Mouse (Mus musculus) hindbrain, postnatal 0 days (tissue): ENCODE measurements around the gene Lrmda. TPM values are rescaled to one million over a fixed set of nuclear protein-coding genes. Genes with fewer than 3 reads are reported as not detected.
A peak's percentile ranks its signal among the peaks of the same experiment; 100 is the strongest.
"Not testable (repeated sequence)": the region's sequence is repeated elsewhere in the genome, so short reads cannot be mapped to it uniquely, and the experiment has no call there.

Source experiments
- ATAC-seq: fragments of 200-750 bp; cut with Nextera tagmentation; 2 replicates; pipeline ENCODE4 v1.8.0; 2017; ENCODE audit warnings: mild to moderate bottlenecking, moderate TSS enrichment, moderate library complexity
- DNase-seq: peaks from one replicate; pipeline ENCODE4 v3.0.0-alpha.2; 2015; ENCODE audit warnings: low spot score
- H3K27ac ChIP-seq: fragments of 300-500 bp; sonication (generic); 2 replicates; pipeline ENCODE4 v1.5.1; 2014; ENCODE audit warnings: mild to moderate bottlenecking
- H3K27me3 ChIP-seq: fragments of 300-500 bp; sonication (generic); 2 replicates; pipeline ENCODE4 v1.6.1; 2014; ENCODE audit warnings: low read length, mixed read lengths; ENCODE audit not compliant: insufficient read depth
- H3K36me3 ChIP-seq: fragments of 300-500 bp; sonication (generic); 2 replicates; pipeline ENCODE4 v1.6.1; 2014; ENCODE audit warnings: low read length, mixed read lengths; ENCODE audit not compliant: insufficient read depth
- H3K4me1 ChIP-seq: fragments of 300-500 bp; sonication (generic); 2 replicates; pipeline ENCODE4 v1.6.1; 2014; ENCODE audit warnings: antibody characterized with exemption, low read length, mixed read lengths; ENCODE audit not compliant: insufficient read depth
- H3K4me2 ChIP-seq: fragments of 300-500 bp; sonication (generic); 2 replicates; pipeline ENCODE4 v1.6.1; 2014; ENCODE audit warnings: low read depth, mild to moderate bottlenecking, low read length, moderate library complexity, mixed read lengths
- H3K4me3 ChIP-seq: fragments of 300-500 bp; sonication (generic); 2 replicates; pipeline ENCODE4 v1.5.1; 2014; ENCODE audit warnings: low read length
- H3K9ac ChIP-seq: fragments of 300-500 bp; sonication (generic); replicated peaks from 2 replicates; pipeline ENCODE4 v1.6.1; 2014; ENCODE audit warnings: mild to moderate bottlenecking, low read length, moderate library complexity, mixed read lengths
- H3K9me3 ChIP-seq: fragments of 300-500 bp; sonication (generic); 2 replicates; pipeline ENCODE4 v1.6.1; 2016; ENCODE audit warnings: low read length, mixed read lengths
- CTCF ChIP-seq: IDR thresholded peaks from 2 replicates; pipeline ENCODE4 v1.5.1; 2016; ENCODE audit warnings: antibody characterized with exemption, control low read depth, low read depth
- WGBS: fragments of 180-500 bp; shearing (Covaris S2); extraction: QIAGEN DNeasy Blood & Tissue Kit; methylation state at CpG from one replicate; pipeline ENCODE4 v1.1.7; 2014; 5-methylcytosine and 5-hydroxymethylcytosine counted together
- polyA plus RNA-seq: library from polyadenylated mRNA; unstranded; fragments of >200 nt; fragmentation: Nextera tagmentation; extraction: Ambion mirVana; gene quantifications from 2 replicates; pipeline ENCODE4 v1.2.1, GENCODE M21; 2015
- total RNA-seq: library from RNA; depleted of rRNA; stranded (reverse); fragments of >200 nt; gene quantifications from 2 replicates; pipeline ENCODE4 v1.2.3, GENCODE M21; 2014

The Lrmda gene
- total and polyA plus RNA-seq, 2 experiments from 2014 or later = 0.21 to 0.53 TPM

DNA sequence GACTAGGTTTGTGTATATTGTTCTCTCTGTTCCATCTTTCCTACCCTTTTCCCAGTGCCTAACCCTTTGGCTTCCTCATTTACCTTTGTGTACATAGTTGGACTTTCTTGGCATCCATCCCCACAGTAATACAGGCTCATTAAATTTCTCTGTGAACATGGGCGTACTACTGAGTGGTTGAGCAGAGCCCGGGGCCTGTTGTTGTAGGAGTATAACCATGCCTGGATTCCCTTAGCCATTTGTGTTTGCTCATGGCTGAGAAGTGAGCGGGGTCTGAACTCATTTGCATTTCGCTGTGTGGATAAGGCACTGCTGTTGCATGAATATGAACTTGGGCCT lies 568.4 kb downstream of the Lrmda start:
- H3K9ac ChIP-seq = no peak overlapping the region
- 86% methylated on average over 4 of the region's 4 CpGs for WGBS
- no peak overlapping the region for H3K4me2 ChIP-seq
- no peaks in the 10 kb centered on the region for H3K27me3 ChIP-seq
- H3K9me3 ChIP-seq = no peaks in the 10 kb centered on the region
- H3K4me1 ChIP-seq = no peaks in the 10 kb centered on the region
- ATAC-seq (no peak), DNase-seq (no peak)
- no peak for TF ChIP-seq CTCF
- H3K4me3 ChIP-seq = no peak overlapping the region
- H3K36me3 ChIP-seq = no peaks in the 10 kb centered on the region
- H3K27ac ChIP-seq = no peak overlapping the region

DNA sequence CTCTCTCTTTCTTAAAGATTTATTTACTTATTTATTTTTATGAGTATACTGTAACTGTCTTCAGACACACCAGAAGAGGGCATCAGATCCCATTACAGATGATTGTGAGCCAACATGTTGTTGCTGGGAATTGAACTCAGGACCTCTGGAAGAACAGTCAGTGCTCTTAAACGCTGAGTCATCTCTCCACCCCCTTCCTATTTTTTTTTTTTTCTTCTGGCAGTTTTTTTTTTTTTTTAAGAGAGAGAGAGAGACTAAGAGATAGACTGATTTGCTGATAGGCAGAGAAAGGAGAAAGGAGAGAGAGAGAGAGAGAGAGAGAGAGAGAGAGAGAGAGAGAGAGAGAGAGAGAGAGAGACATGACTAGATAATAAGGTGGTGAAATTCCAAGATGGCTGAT lies 568.9 kb downstream of the Lrmda start:
- not testable (repeated sequence) for H3K36me3 ChIP-seq, H3K27me3 ChIP-seq, H3K27ac ChIP-seq, H3K4me2 ChIP-seq, H3K9me3 ChIP-seq, H3K4me1 ChIP-seq, H3K4me3 ChIP-seq, ATAC-seq, H3K9ac ChIP-seq, DNase-seq
- WGBS = 86% methylated on average over 1 of the region's 1 CpGs

DNA sequence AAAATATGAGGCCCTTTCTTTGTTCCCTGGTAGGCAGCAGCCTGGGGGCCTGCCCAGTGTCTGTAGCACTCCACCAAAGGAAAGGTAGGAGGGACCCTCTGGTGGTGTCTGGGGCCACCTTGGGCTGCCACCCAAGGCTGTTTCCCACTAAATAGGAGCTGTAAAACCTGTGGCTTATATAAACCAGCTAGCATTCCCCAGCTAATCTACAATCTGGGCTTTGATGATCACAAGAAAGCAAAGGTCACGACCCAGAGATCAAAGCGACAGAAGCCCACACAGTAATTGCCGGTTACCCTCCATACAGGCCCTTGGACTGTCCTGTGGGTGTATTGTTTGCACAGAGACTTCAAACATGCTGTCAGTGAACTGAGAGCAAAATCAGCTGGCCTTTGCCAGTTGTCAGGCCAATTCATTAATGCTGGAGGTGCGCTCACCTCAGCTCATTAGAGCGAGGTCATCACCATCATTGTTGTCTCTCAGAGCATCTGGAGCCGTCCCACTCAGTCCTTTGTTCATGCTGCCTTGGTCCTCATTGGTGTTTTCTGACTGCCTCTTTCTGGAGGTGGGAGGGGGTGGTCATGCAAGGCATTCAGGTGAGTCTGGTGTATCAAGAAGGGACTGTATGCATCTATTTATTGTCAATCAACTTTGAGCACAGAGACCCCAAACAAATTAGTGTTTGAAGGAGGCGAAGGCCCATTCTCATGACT lies 570.1 kb downstream of the Lrmda start:
- H3K9ac ChIP-seq = no peak overlapping the region
- no peak overlapping the region for H3K4me3 ChIP-seq
- ATAC-seq (no peak), DNase-seq (no peak)
- H3K9me3 ChIP-seq = no peaks in the 10 kb centered on the region
- H3K4me1 ChIP-seq = no peaks in the 10 kb centered on the region
- H3K27me3 ChIP-seq = no peaks in the 10 kb centered on the region
- no peaks in the 10 kb centered on the region for H3K36me3 ChIP-seq
- no peak overlapping the region for H3K27ac ChIP-seq
- 37% methylated on average over 7 of the region's 7 CpGs for WGBS
- no peak overlapping the region for H3K4me2 ChIP-seq
- TF ChIP-seq CTCF = no peak

DNA sequence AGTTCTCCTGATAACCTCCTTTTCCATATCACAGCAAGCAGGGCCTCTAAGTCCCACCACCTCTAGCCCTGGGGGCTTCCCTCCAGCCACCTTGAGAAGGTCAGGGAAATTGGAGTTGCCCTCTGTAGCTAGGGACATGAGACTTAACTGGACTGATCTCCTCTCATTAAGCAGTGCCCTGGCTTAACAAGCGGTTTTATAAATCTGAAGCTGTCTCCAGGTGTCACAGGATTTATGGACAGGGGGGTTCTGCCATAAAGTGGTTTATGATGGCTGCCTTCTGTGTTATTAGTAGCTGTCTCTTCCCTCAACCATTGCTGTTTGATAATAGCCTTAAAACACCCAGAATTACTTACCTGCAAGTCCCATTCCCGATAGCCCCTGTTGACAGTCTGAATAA lies 571.7 kb downstream of the Lrmda start:
- Histone ChIP-seq H3K9ac (no peak overlapping the region), H3K27me3 (no peaks in the 10 kb centered on the region), H3K27ac (no peak overlapping the region), H3K36me3 (no peaks in the 10 kb centered on the region), H3K4me2 (no peak overlapping the region), H3K4me3 (no peak overlapping the region), H3K4me1 (no peaks in the 10 kb centered on the region), H3K9me3 (no peaks in the 10 kb centered on the region)
- 80% methylated on average over 2 of the region's 2 CpGs for WGBS
- TF ChIP-seq CTCF = no peak
- DNase-seq = no peak
- no peak for ATAC-seq

DNA sequence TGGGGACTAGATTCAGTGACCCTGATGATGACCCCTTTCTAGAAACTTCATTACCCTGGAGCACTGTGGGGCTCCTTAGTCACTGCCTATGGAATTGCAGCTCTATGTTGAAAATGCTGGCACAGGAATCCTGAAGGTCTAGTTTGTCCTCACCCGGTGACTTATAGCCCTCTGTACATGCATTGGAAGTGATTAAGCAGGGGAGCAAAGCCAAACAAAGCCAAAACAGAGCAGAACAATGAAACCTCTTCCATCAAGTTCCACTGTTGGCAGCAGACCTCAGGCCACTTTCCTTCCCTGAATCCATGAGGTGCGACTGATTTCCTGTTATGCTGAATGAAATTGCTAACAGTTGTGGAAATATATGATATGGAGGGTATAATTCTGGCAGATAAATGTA lies 578.0 kb downstream of the Lrmda start:
- H3K4me2 ChIP-seq = no peak overlapping the region
- no peak for DNase-seq

DNA sequence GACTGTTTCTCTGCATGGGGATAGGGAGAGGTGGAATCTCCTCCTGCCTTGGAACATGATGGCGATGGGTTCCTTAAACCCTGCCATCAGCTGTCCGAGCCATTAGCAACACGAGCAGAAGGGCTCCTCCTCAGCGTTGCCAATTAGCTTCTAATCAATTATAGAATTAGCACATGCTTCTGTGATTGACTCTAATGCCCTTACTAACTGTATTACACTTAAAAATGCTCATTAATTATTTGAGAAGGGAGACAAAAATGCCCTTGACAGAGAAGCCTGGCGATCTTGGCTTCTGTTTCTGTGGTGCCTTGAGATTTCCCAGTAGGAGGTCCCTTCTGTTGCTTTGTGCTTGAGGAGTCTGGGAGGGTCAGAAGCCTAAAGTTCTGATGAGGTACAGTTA lies 579.1 kb downstream of the Lrmda start:
- 42% methylated on average over 5 of the region's 5 CpGs for WGBS
- H3K4me1 ChIP-seq = peaks cover 6% of the 10 kb centered on the region; the same call in 1 of the 2 replicates
- H3K27ac ChIP-seq = no peak overlapping the region
- TF ChIP-seq CTCF = no peak
- DNase-seq (no peak), ATAC-seq (no peak)
- no peaks in the 10 kb centered on the region for H3K27me3 ChIP-seq
- no peaks in the 10 kb centered on the region for H3K9me3 ChIP-seq
- no peak overlapping the region for H3K4me3 ChIP-seq
- H3K4me2 ChIP-seq = no peak overlapping the region
- H3K9ac ChIP-seq = no peak overlapping the region
- H3K36me3 ChIP-seq = no peaks in the 10 kb centered on the region

More for the DNA sequence above, 578.0 kb downstream of the Lrmda start:
- no peak for TF ChIP-seq CTCF
- no peaks in the 10 kb centered on the region for H3K36me3 ChIP-seq
- no peak for ATAC-seq
- 54% methylated on average over 2 of the region's 2 CpGs for WGBS
- no peak overlapping the region for H3K27ac ChIP-seq
- H3K27me3 ChIP-seq = no peaks in the 10 kb centered on the region
- no peaks in the 10 kb centered on the region for H3K9me3 ChIP-seq
- H3K4me3 ChIP-seq = no peak overlapping the region
- H3K9ac ChIP-seq = no peak overlapping the region
- peaks cover 6% of the 10 kb centered on the region; the same call in 1 of the 2 replicates for H3K4me1 ChIP-seq

DNA sequence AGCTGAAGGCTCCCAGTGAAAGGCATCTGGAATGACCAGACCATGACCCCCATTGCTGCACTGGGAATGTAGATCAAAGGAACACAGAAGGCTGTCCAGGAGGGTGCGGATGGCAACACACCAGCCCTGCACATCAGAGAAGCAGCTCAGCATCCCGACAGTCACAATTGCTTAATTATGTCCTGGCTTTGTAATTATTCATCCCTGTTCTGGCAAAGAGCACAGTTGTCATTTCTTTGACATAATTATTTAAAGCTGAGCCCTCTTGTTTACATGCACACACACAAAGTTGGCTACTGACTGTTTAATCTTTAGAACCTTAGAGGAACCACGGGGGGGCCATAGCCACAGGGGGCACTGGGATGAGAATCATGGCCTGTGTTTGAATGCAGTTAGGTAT lies 580.7 kb downstream of the Lrmda start:
- no peak for TF ChIP-seq CTCF
- no peak for ATAC-seq
- 19% methylated on average over 3 of the region's 3 CpGs for WGBS
- Histone ChIP-seq H3K9ac (no peak overlapping the region), H3K4me2 (no peak overlapping the region), H3K36me3 (no peaks in the 10 kb centered on the region), H3K27me3 (no peaks in the 10 kb centered on the region), H3K4me1 (peaks cover 6% of the 10 kb centered on the region; the same call in 1 of the 2 replicates), H3K4me3 (no peak overlapping the region), H3K9me3 (no peaks in the 10 kb centered on the region), H3K27ac (no peak overlapping the region)
- peak; percentile 20 for DNase-seq
